Mouse (Mus musculus) stomach, postnatal 0 days (tissue): Measurements from ENCODE around the gene Ngly1.

Experiments used
- CTCF ChIP-seq: IDR thresholded peaks from 2 replicates; pipeline ENCODE4 v1.5.1; 2016; ENCODE audit warnings: antibody characterized with exemption, low read depth, mild to moderate bottlenecking, moderate library complexity
- EP300 ChIP-seq: optimal IDR thresholded peaks from 2 replicates; pipeline ENCODE3; 2016; ENCODE audit warnings: antibody characterized with exemption

DNA sequence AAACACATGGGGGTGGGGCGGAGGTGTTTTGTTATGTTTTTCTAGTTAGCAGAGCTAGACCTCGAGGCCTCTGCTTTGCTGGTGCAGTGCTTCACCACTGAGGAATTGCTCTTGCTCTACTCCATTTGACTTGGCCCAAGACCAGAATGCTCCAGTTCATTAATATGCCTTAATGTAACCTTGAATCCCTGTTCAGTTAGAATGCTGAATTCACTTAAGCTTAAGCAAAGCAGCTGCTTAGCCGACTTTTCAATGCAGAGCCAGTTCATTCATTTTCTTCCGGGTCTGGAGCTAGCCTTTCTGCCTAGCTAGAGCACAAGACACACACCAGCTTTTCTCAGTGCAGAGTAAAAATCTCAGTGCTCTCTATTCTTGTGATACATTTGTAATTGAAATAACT, 30.1 kb downstream of the Ngly1 start:
- TF ChIP-seq EP300 (no peak), CTCF (no peak)
